Mouse (Mus musculus) liver, adult 2 months (tissue): ENCODE measurements around the gene Syt1. TPM values are rescaled to one million over a fixed set of nuclear protein-coding genes. Genes with fewer than 3 reads are reported as not detected.

Source experiments
- DNase-seq: peaks from one replicate; pipeline ENCODE4 v3.0.0-alpha.2; 2011; ENCODE audit warnings: low read depth, low spot score; ENCODE audit errors: extremely low read depth
- H3K27ac ChIP-seq: fragments of 200-500 bp; replicated peaks from 2 replicates; pipeline ENCODE4 v1.5.1; 2012; ENCODE audit warnings: low read depth, mild to moderate bottlenecking, control low read depth, inconsistent platforms, low read length; ENCODE audit not compliant: insufficient read depth
- H3K27me3 ChIP-seq: fragments of 200-500 bp; 2 replicates; pipeline ENCODE4 v1.6.1; 2012; ENCODE audit warnings: mild to moderate bottlenecking, moderate library complexity, low read length, inconsistent platforms; ENCODE audit not compliant: control insufficient read depth, insufficient read depth
- H3K36me3 ChIP-seq: fragments of 200-500 bp; 2 replicates; pipeline ENCODE4 v1.6.1; 2012; ENCODE audit warnings: low read length, inconsistent platforms; ENCODE audit not compliant: control insufficient read depth, insufficient read depth
- H3K4me1 ChIP-seq: fragments of 200-500 bp; 2 replicates; pipeline ENCODE4 v1.6.1; 2011; ENCODE audit warnings: low read length; ENCODE audit not compliant: control insufficient read depth, insufficient read depth
- H3K4me3 ChIP-seq: fragments of 200-500 bp; 2 replicates; pipeline ENCODE4 v1.5.1; 2011; ENCODE audit warnings: low read depth, mild to moderate bottlenecking, control low read depth, low read length, moderate library complexity; ENCODE audit not compliant: insufficient read depth
- H3K79me2 ChIP-seq: fragments of 200-500 bp; 2 replicates; pipeline ENCODE4 v1.6.1; 2012; ENCODE audit warnings: inconsistent platforms, mild to moderate bottlenecking, low read length, moderate library complexity; ENCODE audit not compliant: control insufficient read depth, insufficient read depth
- H3K9ac ChIP-seq: fragments of 200-500 bp; 2 replicates; pipeline ENCODE4 v1.6.1; 2012; ENCODE audit warnings: low read depth, mild to moderate bottlenecking, control low read depth, inconsistent platforms, low read length
- CTCF ChIP-seq: fragments of 200-500 bp; IDR thresholded peaks from 2 replicates; pipeline ENCODE4 v1.5.1; 2011; ENCODE audit warnings: low read depth, low read length, control low read depth
- POLR2A ChIP-seq: fragments of 200-500 bp; IDR thresholded peaks from 2 replicates; pipeline ENCODE4 v1.6.1; 2011; ENCODE audit warnings: low read length, control low read depth; ENCODE audit not compliant: insufficient read depth; ENCODE audit errors: extremely low read depth
- WGBS: fragments of 180-500 bp; shearing (Covaris S2); methylation state at CpG from one replicate; pipeline ENCODE4 v1.1.7; 2018; 5-methylcytosine and 5-hydroxymethylcytosine counted together
- polyA plus RNA-seq: library from polyadenylated mRNA; depleted of rRNA; stranded (reverse); fragments of >200 nt; gene quantifications from 2 replicates; pipeline ENCODE4 v1.2.3, GENCODE M21; 2012
- total RNA-seq: library from RNA; depleted of rRNA; stranded (reverse); fragments of >200 nt; gene quantifications from 2 replicates; pipeline ENCODE4 v1.2.3, GENCODE M21; 2014

Syt1 gene
- total and polyA plus RNA-seq, 2 experiments: 2.5 to 5.8 TPM

- H3K79me2 ChIP-seq: no peaks in the 10 kb centered on the region
- TF ChIP-seq POLR2A (no peak), CTCF (no peak)
- no peaks in the 10 kb centered on the region for H3K4me1 ChIP-seq
- H3K27me3 ChIP-seq: no peaks in the 10 kb centered on the region
- H3K27ac ChIP-seq: no peak overlapping the region
- DNase-seq: no peak
- no peak overlapping the region for H3K9ac ChIP-seq
- no peak overlapping the region for H3K4me3 ChIP-seq
- 83% methylated on average over 9 of the region's 9 CpGs for WGBS
- H3K36me3 ChIP-seq: no peaks in the 10 kb centered on the region
Measured at GRCm38 (mm10) chr10:108690954-108691353, 319.8 kb downstream of the Syt1 start.

- Histone ChIP-seq H3K27me3 (no peaks in the 10 kb centered on the region), H3K79me2 (no peaks in the 10 kb centered on the region), H3K27ac (no peak overlapping the region), H3K36me3 (no peaks in the 10 kb centered on the region), H3K4me1 (no peaks in the 10 kb centered on the region), H3K9ac (no peak overlapping the region), H3K4me3 (no peak overlapping the region)
- DNase-seq: no peak
- WGBS: 69% methylated on average over 4 of the region's 4 CpGs
- no peak for TF ChIP-seq CTCF
- TF ChIP-seq POLR2A: no peak
Measured at GRCm38 (mm10) chr10:108686696-108687095, 324.1 kb downstream of the Syt1 start.

GRCm38 (mm10) chr10:108679675-108680390 lies 330.9 kb downstream of the Syt1 start:
- Histone ChIP-seq H3K79me2 (no peaks in the 10 kb centered on the region), H3K36me3 (no peaks in the 10 kb centered on the region), H3K27ac (no peak overlapping the region), H3K4me1 (no peaks in the 10 kb centered on the region), H3K9ac (no peak overlapping the region), H3K4me3 (no peak overlapping the region), H3K27me3 (no peaks in the 10 kb centered on the region)
- no peak for TF ChIP-seq CTCF
- TF ChIP-seq POLR2A: no peak
- 59% methylated on average over 14 of the region's 14 CpGs for WGBS
- DNase-seq: no peak

GRCm38 (mm10) chr10:108677053-108677452 lies 333.7 kb downstream of the Syt1 start:
- 95% methylated on average over 8 of the region's 8 CpGs for WGBS
- DNase-seq: no peak
- no peak overlapping the region for H3K9ac ChIP-seq
- no peaks in the 10 kb centered on the region for H3K79me2 ChIP-seq
- no peaks in the 10 kb centered on the region for H3K27me3 ChIP-seq
- H3K4me1 ChIP-seq: no peaks in the 10 kb centered on the region
- H3K36me3 ChIP-seq: no peaks in the 10 kb centered on the region
- no peak overlapping the region for H3K27ac ChIP-seq
- no peak for TF ChIP-seq CTCF
- no peak for TF ChIP-seq POLR2A
- no peak overlapping the region for H3K4me3 ChIP-seq

GRCm38 (mm10) chr10:108668944-108669343 lies 341.8 kb downstream of the Syt1 start:
- H3K79me2 ChIP-seq: no peaks in the 10 kb centered on the region
- 89% methylated on average over 3 of the region's 3 CpGs for whole genome bisulfite sequencing
- H3K4me1 ChIP-seq: no peaks in the 10 kb centered on the region
- no peaks in the 10 kb centered on the region for H3K36me3 ChIP-seq
- DNase-seq: no peak
- no peak for TF ChIP-seq CTCF
- TF ChIP-seq POLR2A: no peak
- H3K27ac ChIP-seq: no peak overlapping the region
- H3K27me3 ChIP-seq: no peaks in the 10 kb centered on the region
- H3K4me3 ChIP-seq: no peak overlapping the region
- no peak overlapping the region for H3K9ac ChIP-seq

- Histone ChIP-seq H3K4me1 (no peaks in the 10 kb centered on the region), H3K9ac (no peak overlapping the region), H3K27ac (no peak overlapping the region), H3K79me2 (no peaks in the 10 kb centered on the region), H3K4me3 (no peak overlapping the region), H3K36me3 (no peaks in the 10 kb centered on the region), H3K27me3 (no peaks in the 10 kb centered on the region)
- 85% methylated on average over 3 of the region's 3 CpGs for WGBS
- DNase-seq: no peak
- TF ChIP-seq CTCF (no peak), POLR2A (no peak)
Measured at GRCm38 (mm10) chr10:108660295-108660694, 350.5 kb downstream of the Syt1 start.
